Mouse (Mus musculus) forebrain, embryonic 10.5 days (tissue): ENCODE results near the gene Pdhx. TPM values are rescaled to one million over a fixed set of nuclear protein-coding genes. Genes with fewer than 3 reads are reported as not detected.
A peak's percentile ranks its signal among the peaks of the same experiment; 100 is the strongest.

Experiments
- DNase-seq: peaks from one replicate; pipeline ENCODE4 v3.0.0-alpha.2; 2017; ENCODE audit warnings: low spot score; ENCODE audit errors: extremely low spot score
- H3K27ac ChIP-seq: fragments of 300-500 bp; sonication (generic); 2 replicates; pipeline ENCODE4 v1.5.1; 2016; ENCODE audit warnings: mild to moderate bottlenecking
- H3K27me3 ChIP-seq: fragments of 300-500 bp; sonication (generic); 2 replicates; pipeline ENCODE4 v1.6.1; 2016; ENCODE audit warnings: mild to moderate bottlenecking; ENCODE audit not compliant: poor library complexity, severe bottlenecking
- H3K36me3 ChIP-seq: fragments of 300-500 bp; sonication (generic); replicated peaks from 2 replicates; pipeline ENCODE4 v1.6.1; 2016; ENCODE audit warnings: mild to moderate bottlenecking, moderate library complexity
- H3K4me1 ChIP-seq: fragments of 300-500 bp; sonication (generic); 2 replicates; pipeline ENCODE4 v1.6.1; 2016
- H3K4me3 ChIP-seq: fragments of 300-500 bp; sonication (generic); 2 replicates; pipeline ENCODE4 v1.5.1; 2016; ENCODE audit warnings: mild to moderate bottlenecking, moderate library complexity
- H3K9me3 ChIP-seq: fragments of 300-500 bp; sonication (generic); 2 replicates; pipeline ENCODE4 v1.6.1; 2016; ENCODE audit warnings: mild to moderate bottlenecking, moderate library complexity
- WGBS: fragments of 180-500 bp; shearing (Covaris S2); methylation state at CpG from one replicate; pipeline ENCODE4 v1.1.7; 2016; 5-methylcytosine and 5-hydroxymethylcytosine counted together
- polyA plus RNA-seq: library from polyadenylated mRNA; unstranded; fragments of >200 nt; fragmentation: Nextera tagmentation; extraction: Ambion mirVana; gene quantifications from 2 replicates; pipeline ENCODE4 v1.2.1, GENCODE M21; 2016

Gene Pdhx
- polyA plus RNA-seq, result 40.8 and 41.5 TPM in 2 replicates

DNA sequence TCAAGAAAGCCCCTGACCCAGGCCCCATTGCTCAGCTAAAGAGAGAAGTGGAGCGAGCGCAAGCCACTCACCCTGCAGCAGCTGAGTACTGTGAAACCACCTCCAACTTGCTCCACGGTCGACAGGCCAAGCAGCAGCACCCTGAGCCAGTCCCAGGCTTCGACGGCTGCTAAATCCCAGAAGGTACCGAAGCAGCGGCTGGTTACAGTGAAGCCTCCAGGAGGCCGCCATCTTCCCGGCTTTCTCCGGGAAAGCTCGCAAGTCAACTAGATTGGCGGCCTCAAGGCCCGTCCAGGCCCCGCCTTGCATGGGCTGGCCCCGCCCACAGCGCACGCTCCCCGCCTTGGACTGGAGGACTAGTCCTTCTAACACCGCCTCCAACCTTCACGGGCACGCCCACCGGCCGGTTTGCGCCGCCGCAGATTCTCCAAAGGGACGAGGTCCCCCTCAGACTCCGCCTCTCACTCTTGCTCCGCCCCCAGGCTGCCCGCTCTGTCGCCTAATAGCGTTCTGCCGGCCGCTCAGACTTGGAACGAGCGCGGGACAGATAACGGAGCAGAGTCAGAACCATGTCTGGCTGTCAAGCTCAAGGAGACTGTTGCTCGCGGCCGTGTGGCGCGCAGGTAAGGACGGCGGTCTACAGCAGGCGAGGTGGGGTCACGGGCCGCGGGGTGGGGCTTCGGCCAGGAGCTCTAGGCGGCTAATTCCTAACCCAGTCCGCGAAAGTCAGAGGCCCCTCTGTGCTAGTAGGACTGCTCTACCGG, at the start of gene Pdhx, which contains the start of gene Apip:
Gene Pdhx (minus strand): TSS at position 295 of the 764 bp plus-strand sequence.
Gene Apip (plus strand): TSS at position 457 of the 764 bp plus-strand sequence.
- WGBS, result under 1% methylated on average over 55 of the region's 55 CpGs
- Histone ChIP-seq H3K27ac (peak within 1 kb of the TSS; percentile 93), H3K4me1 (peaks cover 24% of the 10 kb centered on the region), H3K4me3 (peak within 1 kb of the TSS; percentile 83), H3K27me3 (no peaks in the 10 kb centered on the region), H3K9me3 (peaks cover 4% of the 10 kb centered on the region; the same call in 1 of the 2 replicates), H3K36me3 (peaks cover 5% of the 10 kb centered on the region; the same call in 1 of the 2 replicates)
- DNase-seq, result peak; percentile 100

DNA sequence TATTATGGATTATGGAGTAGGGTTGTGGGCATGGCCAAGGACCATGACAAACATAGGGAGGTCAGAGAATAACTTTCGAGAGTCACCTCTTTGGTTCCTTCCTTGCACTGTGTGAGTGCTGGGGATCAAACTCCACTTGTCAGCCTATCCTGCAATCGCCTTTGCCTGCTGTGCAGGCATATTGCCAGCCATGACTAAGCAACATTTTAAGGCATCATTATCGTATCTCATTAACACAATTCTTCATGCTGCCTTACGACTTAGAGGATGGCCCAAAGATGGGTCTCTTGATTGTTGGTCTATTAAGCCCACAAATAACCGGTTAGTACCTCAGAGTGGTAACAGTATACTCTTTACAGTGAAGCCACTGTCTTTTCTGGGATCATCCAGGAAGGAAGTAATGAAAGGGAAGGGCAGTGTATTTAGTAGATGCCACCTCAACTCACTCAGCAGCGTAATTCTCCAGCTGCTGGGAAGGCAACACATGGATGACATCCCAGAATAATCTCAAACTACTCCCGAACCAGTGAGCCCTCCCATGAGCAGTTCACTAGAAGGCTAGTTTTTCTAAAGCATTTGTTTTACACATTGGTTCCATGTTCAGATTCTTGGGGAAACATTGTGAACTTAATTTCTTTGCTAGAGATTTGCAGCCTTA, 46.0 kb upstream of the Pdhx start:
- 91% methylated on average over 7 of the region's 7 CpGs for WGBS
- no peaks in the 10 kb centered on the region for H3K9me3 ChIP-seq
- H3K4me3 ChIP-seq, result no peak overlapping the region
- DNase-seq, result no peak
- H3K4me1 ChIP-seq, result peaks cover 5% of the 10 kb centered on the region; the same call in 1 of the 2 replicates
- H3K27me3 ChIP-seq, result no peaks in the 10 kb centered on the region
- H3K27ac ChIP-seq, result no peak overlapping the region
- no peaks in the 10 kb centered on the region for H3K36me3 ChIP-seq

DNA sequence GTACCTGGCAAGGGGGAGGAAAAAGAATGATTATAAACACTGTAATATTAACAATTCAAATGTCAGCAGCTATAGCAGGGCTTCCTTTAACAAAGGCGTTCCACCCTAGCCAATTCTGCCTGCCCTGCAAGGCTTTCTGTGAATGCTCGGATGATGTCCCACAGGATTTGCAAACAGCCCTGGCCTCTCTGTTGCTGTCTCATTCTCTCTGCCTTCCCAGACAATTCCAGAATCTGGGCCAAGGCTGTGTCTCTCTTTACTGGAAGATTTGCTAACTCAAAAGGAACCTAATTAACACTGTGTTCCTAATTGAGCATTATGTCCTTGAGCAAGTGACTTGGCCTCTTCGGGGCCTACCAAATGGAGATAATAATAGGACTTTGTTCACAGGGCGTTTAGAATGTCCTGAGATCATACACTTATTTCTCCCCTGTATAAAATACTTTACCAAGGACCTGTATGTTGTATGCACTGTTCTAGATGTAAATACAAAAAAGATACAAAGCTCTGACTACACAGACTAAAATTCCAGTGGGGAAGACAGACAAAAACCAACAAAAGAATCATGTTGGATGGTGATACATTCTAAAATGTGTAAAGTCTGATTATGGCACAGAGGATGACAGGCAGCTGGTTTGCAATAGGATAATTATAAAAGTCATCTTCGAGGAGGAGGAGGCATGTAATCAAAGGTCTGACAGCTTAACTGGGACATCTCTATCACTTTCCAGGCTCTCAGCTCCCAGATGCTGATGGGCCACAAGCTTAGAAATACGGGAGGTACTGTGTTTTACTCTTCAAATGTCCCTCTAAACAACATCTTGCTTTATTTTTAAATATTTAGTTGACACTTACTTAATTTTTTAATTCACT, 45.2 kb upstream of the Pdhx start:
- WGBS, result 73% methylated on average over 6 of the region's 6 CpGs
- H3K27me3 ChIP-seq, result no peaks in the 10 kb centered on the region
- H3K4me1 ChIP-seq, result peaks cover 5% of the 10 kb centered on the region; the same call in 1 of the 2 replicates
- no peaks in the 10 kb centered on the region for H3K9me3 ChIP-seq
- H3K27ac ChIP-seq, result no peak overlapping the region
- H3K4me3 ChIP-seq, result no peak overlapping the region
- DNase-seq, result no peak
- no peaks in the 10 kb centered on the region for H3K36me3 ChIP-seq

DNA sequence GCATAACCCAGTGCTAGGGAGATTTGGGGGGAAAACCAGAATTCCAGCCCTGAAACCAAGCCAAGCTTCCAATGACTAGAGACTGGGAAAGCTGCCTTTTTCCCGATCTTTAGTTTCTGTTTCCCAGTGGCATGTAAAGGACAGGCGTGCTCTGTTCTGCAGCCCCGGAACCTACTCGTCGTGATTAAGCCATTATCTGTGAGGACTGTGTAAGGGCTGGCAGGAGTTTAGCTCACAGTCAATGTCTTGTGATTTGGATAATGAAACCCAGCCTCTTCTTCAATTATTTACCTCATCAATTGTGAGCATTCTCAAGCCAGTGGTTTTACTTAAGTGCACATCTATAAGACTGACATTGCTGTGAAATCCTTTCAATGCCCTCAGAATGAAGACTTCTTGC, 43.9 kb upstream of the Pdhx start:
- H3K27ac ChIP-seq, result no peak overlapping the region
- H3K36me3 ChIP-seq, result no peaks in the 10 kb centered on the region
- no peak for DNase-seq
- H3K9me3 ChIP-seq, result no peaks in the 10 kb centered on the region
- H3K27me3 ChIP-seq, result no peaks in the 10 kb centered on the region
- peaks cover 5% of the 10 kb centered on the region; the same call in 1 of the 2 replicates for H3K4me1 ChIP-seq
- no peak overlapping the region for H3K4me3 ChIP-seq
- WGBS, result 87% methylated on average over 5 of the region's 5 CpGs

DNA sequence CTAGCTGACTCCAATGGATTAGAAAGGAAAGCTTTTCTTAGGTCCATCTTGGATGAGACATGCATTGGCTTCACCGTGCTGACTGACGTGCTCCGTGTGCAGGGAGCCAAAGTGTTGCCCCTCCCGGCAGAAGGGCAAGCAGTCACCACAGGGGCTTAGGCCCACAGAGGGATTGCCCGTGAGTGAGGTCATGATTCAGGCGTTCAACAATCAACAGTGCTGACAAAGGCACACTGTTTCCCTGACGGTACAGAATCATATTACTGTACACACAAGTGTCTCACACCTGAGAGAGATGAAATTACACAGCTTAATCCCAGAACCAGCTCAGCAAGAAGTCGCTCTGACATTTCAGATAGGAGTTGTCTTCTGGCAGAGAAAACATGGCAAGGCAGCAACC, 38.4 kb upstream of the Pdhx start:
- no peak for DNase-seq
- 74% methylated on average over 8 of the region's 8 CpGs for WGBS
- Histone ChIP-seq H3K4me1 (0 out of 2 replicates have a peak, but pooled peaks cover 4% of the 10 kb centered on the region), H3K36me3 (no peaks in the 10 kb centered on the region), H3K4me3 (no peak overlapping the region), H3K27me3 (no peaks in the 10 kb centered on the region), H3K27ac (no peak overlapping the region), H3K9me3 (no peaks in the 10 kb centered on the region)

DNA sequence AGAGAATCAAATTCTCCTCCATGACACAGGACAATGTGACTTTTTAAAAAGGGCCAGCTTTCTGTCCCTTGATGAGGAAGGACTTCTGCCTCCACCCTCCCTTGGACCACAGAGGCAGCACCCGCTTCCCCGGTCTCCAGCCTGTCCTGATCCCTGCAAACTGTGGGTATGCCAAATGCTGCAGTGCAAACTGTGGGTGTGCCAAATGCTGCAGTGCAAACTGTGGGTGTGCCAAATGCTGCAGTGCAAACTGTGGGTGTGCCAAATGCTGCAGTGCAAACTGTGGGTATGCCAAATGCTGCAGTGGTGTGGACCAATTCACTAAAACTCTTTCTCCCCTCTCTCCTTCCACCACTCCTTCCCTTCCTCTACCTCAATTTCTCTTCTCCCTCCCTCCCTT, 32.9 kb upstream of the Pdhx start:
- DNase-seq, result no peak
- no peaks in the 10 kb centered on the region for H3K27me3 ChIP-seq
- H3K4me1 ChIP-seq, result no peaks in the 10 kb centered on the region
- WGBS, result 94% methylated on average over 2 of the region's 2 CpGs
- H3K4me3 ChIP-seq, result no peak overlapping the region
- H3K27ac ChIP-seq, result no peak overlapping the region
- H3K36me3 ChIP-seq, result no peaks in the 10 kb centered on the region
- no peaks in the 10 kb centered on the region for H3K9me3 ChIP-seq

DNA sequence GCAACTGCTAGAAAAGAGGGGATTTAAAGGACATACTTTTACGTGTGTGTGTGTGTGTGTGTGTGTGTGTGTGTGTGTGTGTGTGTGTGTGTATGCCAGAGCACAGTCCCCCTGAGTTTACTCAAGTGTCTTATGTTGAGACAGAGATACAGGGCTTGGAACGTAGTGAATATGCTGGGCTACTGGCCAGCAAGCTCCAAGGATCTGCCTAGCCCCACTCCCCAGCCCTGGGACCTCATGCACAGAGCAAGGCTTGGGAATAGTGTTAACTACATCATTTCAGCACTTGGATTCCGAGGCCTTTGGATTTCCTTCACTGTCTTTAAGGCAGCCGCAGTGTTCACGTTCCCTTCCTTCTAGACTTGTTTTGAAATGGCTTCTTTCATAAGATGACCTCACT, 29.3 kb upstream of the Pdhx start:
- Histone ChIP-seq H3K27ac (no peak overlapping the region), H3K27me3 (no peaks in the 10 kb centered on the region), H3K4me3 (no peak overlapping the region), H3K4me1 (no peaks in the 10 kb centered on the region), H3K36me3 (no peaks in the 10 kb centered on the region), H3K9me3 (no peaks in the 10 kb centered on the region)
- no peak for DNase-seq
- 84% methylated on average over 5 of the region's 5 CpGs for WGBS

DNA sequence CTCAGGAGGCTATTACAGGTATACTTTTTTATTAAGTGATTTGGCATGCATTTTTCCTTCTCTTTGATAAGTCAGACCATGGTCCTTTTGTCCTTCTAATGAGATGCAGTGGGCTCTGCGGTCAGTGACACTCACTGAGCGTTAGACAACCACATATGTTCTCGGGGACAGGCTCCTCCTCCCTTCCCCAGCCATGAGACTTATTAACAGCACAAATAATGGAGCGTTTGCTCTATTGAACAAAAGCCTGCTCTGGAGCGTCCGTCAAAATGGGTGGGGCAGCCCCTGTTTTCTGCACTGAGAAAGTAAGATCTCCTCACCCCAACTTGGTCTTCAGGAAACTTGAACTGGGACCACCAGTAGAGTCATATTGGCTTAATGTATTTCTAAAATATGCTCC, 16.2 kb upstream of the Pdhx start:
- H3K27ac ChIP-seq, result no peak overlapping the region
- H3K4me3 ChIP-seq, result no peak overlapping the region
- H3K36me3 ChIP-seq, result peaks cover 49% of the 10 kb centered on the region
- 79% methylated on average over 6 of the region's 6 CpGs for WGBS
- H3K27me3 ChIP-seq, result no peaks in the 10 kb centered on the region
- H3K9me3 ChIP-seq, result no peaks in the 10 kb centered on the region
- DNase-seq, result no peak
- 0 out of 2 replicates have a peak, but pooled peaks cover 4% of the 10 kb centered on the region for H3K4me1 ChIP-seq

DNA sequence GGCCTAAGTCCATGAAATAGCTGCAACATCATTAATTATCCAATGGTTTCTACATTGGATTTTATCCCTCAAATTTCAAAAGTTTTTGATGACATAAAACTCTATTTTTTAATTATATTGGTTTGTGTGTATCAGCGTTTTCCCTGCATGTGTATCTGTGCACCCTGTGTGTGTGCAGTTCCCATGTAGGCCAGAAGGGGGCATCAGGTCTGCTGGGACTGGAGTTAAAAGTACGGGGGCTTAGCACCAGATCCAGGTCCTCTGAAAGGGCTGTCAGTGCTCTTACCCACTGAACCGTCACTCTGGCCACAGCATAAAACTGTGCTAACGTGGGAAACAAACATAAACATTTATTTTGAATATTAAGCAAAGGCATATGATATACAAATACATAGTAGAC, 14.8 kb upstream of the Pdhx start:
- DNase-seq, result no peak
- Histone ChIP-seq H3K27ac (no peak overlapping the region), H3K36me3 (peaks cover 35% of the 10 kb centered on the region), H3K9me3 (no peaks in the 10 kb centered on the region), H3K4me1 (0 out of 2 replicates have a peak, but pooled peaks cover 4% of the 10 kb centered on the region), H3K4me3 (no peak overlapping the region), H3K27me3 (no peaks in the 10 kb centered on the region)
- 96% methylated on average over 4 of the region's 4 CpGs for WGBS

DNA sequence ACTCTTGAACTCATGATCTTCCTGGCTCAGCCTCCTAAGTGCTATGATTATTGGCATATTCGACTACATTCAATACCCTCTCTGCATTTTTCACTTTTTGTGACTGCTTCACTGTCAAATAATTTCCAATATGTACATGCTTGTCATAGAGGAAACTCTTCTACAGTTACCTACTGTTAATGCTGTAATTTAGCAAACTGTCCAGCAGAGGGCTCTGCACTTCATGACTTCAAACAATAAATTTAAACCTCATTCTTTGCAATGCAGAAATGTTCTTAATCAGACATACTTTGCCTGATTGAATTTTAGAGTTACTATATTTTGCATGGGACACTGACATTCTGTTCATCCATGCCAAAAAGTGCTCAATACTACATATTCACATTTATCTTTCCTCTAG, 13.1 kb upstream of the Pdhx start:
- peaks cover 26% of the 10 kb centered on the region for H3K36me3 ChIP-seq
- 0 out of 2 replicates have a peak, but pooled peaks cover 4% of the 10 kb centered on the region for H3K4me1 ChIP-seq
- no peaks in the 10 kb centered on the region for H3K9me3 ChIP-seq
- no peaks in the 10 kb centered on the region for H3K27me3 ChIP-seq
- DNase-seq, result no peak
- WGBS, result 12% methylated on average over 1 of the region's 1 CpGs
- no peak overlapping the region for H3K4me3 ChIP-seq
- H3K27ac ChIP-seq, result no peak overlapping the region

DNA sequence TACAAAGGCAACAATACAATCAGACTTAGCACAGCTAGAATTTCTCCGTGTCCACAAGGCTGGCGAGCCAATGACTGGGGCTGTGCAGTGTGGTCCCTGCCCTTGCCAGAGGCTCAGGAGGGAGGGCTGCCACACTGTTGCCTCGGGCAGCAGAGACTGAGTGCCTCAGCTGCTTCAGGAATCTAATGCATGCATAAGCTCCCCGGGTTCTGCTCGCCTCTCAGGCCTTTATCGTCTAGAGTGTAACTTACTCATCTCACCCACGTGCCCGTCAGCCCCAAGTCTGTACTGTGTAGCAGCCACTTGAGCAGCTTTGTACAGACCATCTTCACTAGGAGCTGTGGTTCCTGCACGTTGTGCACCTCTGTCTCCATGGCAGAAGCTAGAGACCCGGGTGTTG, 12.3 kb upstream of the Pdhx start:
- 75% methylated on average over 10 of the region's 10 CpGs for WGBS
- Histone ChIP-seq H3K27ac (no peak overlapping the region), H3K4me3 (no peak overlapping the region), H3K9me3 (no peaks in the 10 kb centered on the region), H3K27me3 (no peaks in the 10 kb centered on the region), H3K36me3 (peaks cover 26% of the 10 kb centered on the region), H3K4me1 (0 out of 2 replicates have a peak, but pooled peaks cover 4% of the 10 kb centered on the region)
- no peak for DNase-seq

DNA sequence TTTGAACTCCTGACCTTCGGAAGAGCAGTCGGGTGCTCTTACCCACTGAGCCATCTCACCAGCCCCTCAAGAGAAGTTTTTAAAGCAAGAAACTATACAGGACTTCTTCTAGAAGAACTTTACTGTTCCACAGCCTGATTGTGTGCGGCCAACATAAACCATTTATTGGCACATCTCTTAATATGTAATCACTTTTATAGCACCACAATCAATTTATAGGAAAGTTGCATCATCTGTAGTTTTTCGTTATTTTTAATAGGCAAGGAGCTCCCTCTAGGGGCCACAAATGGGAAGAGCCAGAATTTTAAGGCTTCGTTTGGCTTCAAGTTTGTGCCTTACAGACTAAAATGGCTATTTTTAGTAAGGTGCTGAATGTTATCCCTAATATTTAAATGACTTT, 11.1 kb upstream of the Pdhx start:
- Histone ChIP-seq H3K4me1 (0 out of 2 replicates have a peak, but pooled peaks cover 3% of the 10 kb centered on the region), H3K9me3 (no peaks in the 10 kb centered on the region), H3K27ac (no peak overlapping the region), H3K27me3 (no peaks in the 10 kb centered on the region), H3K36me3 (peaks cover 21% of the 10 kb centered on the region), H3K4me3 (no peak overlapping the region)
- DNase-seq, result no peak
- 74% methylated on average over 5 of the region's 5 CpGs for WGBS
